Mouse (Mus musculus) layer of hippocampus, postnatal 10 days (tissue): ENCODE results near the gene Tspear. TPM values are rescaled to one million over a fixed set of nuclear protein-coding genes. Genes with fewer than 3 reads are reported as not detected.
A peak's percentile ranks its signal among the peaks of the same experiment; 100 is the strongest.

Experiments
- DNase-seq, 2 experiments: peaks; one replicate each; pipeline ENCODE4 v3.0.0; 2021; ENCODE audit warnings: low spot score in 2 of 2
- total RNA-seq, 2 experiments: library from RNA; stranded (reverse); gene quantifications; 2 replicates each; pipeline ENCODE4 v1.2.3; 2021

The Tspear gene
- total RNA-seq, 2 experiments from 2014 or later, result not detected

DNA sequence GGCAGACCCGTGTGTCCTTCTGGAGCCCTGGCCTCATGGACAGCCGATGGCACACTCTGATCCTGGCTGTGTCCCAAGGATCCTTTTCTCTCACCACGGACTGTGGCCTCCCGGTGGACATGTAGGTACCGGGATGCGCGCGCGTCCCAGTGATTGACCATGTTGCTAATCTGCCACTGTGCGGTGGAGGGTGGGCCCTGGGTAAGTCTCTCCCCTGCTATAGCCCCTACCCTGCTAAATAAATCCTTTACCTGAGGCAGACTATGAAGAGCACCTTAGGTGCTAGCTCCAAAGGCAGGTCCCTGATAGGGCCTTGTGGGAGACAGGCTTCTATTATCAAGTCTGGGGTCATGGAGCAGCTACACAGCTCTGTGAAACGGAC is 178.4 kb downstream of the Tspear start:
- DNase-seq, result no peak

DNA sequence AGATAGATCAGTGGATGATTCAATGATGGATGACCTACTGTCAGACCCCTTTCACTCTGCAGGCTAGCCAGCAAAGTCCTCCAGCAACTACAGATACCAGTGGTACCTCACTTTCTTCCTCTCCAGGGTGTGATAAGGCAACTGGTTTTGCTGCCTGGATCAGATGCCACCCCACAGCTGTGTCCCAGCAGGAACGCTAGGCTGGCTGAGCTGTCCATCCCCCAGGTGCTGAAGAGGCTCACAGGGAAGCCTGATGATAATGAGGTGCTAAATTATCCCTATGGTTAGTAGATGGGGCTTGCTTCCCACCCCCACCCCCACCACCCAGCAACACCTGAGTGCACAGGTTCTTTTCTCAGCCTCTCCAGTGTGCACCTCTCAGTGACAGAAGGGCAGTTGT is 181.2 kb downstream of the Tspear start:
- no peak for DNase-seq

DNA sequence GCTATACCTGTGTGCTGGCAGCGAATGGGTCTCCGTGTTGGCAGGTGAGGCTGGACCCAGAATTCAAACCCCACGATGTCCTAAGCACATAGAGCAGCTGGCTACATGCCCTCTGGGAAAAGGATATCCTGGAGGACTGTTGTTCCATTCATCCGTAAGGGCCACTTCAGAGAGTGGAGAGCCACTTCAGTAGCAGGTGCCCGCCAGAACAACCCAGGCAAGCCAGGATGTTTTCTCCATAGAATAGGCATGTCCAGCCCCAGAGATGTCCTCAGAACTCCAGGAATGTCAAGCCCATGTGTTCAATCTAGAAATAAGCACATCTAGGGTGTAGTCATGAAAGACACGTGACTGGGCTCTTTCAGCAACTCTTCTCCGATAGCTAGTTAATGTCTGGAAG is 183.3 kb downstream of the Tspear start:
- DNase-seq, result no peak

DNA sequence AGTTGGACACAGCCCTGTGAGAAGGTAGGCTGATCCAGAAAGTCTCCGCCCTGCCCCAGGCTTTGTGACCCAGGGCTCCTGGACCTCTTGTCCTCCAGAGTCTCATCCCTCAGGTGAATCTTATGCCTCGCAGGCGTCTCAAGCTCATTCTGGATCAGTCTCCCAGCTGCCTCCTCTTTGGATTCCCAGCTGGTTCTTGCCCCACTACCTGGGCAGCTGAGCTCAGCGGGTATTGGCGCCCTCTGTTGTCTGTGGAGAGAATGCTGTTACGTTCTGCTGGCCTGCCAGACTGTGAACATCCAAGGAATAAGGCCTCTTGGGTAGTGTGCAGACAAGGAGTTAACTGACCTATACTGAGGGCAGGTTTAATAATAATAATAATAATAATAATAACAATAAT is 192.6 kb downstream of the Tspear start:
- peak in 1 of 2 experiments; percentile 41 for DNase-seq

DNA sequence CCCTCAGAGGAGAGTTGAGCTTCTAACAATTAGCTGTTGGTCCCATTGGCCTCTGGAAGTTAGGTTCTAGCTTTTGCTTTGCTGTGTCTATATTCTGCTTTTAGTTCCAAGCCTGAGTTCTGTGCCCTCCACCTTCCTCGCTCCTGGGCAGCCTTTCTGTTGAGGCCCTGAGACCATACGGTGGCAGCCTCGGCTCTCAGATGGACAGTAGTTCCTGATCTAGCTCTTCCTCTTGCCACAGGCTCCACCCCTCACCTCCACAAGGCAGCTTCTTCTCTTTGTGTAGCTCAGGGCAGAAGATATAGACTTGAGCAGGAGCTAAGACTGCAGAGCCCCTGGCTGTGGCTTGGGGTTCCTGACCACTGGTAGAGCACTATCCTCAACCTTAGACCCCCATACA is 193.9 kb downstream of the Tspear start:
- DNase-seq, result no peak

DNA sequence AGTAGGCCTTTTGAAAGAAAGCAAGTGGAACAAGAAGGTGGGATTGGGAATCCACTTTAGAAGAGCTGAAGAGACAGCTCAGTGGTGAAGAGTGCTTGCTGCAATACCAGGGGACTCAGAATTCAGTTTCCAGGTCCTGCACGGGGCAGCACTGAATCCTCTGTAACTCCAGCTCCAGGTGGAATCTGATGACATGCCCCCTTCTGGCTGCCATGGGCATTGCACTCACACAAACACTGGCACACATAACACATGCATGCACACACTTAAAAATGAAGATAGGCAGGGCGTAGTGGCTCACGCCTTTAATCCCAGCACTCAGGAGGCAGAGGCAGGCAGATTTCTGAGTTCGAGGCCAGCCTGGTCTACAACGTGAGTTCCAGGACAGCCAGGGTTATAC is 196.2 kb downstream of the Tspear start:
- DNase-seq, result no peak

DNA sequence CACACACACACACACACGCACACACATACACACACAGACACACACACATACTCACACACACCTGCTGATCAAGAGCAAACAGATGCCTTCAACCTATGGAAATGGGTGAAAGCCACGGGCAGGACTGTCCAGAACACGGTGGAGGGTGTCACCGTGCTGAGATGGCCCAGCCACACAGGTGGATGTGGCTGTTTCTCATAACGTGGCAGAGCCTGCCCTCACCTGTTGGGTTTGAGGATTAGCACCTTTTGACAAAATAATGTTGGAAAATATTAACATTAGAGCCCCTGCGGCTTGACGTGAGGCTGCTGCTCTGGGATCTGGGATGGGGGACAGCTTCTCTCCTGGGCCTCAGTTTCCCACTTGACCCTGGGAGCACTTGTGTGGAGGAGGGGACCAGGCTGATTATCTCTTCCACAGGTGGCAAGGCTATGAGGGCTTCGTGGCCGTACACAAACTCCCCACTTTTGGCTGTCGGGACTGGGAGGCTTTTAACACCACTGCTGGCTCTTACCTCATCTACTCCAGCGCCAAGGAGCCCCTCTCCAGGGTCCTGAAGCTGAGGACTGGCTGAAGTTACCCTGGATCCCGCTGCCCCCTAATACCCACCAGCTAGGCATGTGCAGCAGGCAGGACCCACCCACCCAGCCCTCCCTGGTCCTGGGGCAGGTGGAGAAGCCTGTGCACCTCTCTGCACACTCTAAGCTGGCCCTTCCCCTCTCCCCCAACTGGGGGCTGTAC is 199.8 kb downstream of the Tspear start:
- DNase-seq, result no peak

DNA sequence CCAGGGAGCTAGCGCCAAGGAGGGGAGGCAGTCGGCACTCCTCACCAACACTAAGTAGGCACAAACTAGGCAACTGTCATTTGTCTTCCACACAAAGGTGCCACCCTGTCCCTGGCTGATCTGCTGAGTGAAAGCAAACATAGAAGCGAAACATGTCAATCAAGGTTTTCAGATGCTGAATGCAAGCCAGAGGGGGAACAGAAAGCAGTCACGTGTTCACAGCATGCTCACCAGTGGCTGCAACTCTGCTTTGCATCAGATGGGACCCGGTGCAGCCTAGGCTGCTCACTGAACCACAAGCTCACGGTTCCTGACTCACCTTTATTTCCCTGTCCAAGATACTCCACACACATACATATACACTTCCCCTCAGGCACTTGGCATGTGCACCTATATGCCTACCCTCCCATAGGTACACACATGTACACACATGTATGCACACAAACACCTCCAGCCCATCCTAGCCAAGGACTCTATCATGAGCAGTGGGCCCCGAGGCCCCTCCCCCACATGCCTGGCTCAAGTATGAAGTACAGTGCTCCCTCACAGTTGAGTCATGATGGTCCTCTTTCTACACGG is 204.7 kb downstream of the Tspear start:
- no peak for DNase-seq

DNA sequence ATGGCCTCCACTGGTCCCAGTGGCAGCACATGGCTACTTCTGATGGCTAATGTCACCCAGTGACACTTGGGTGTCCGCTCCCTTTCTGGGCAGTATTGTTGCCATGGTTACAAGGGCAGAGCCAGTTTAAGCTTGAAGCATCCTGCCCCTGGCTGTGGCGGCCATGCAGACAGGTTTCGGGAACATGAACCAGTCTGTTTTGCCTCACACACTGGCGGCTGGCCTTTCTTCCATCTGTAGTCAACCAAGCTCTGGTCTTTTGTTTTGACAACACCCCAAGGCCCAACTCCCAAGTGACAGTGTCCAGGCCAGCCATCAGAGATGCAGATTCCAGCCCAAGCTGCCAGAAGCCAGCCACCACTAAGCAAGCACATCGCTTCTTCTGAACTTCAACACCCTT is 209.2 kb downstream of the Tspear start:
- DNase-seq, result no peak

DNA sequence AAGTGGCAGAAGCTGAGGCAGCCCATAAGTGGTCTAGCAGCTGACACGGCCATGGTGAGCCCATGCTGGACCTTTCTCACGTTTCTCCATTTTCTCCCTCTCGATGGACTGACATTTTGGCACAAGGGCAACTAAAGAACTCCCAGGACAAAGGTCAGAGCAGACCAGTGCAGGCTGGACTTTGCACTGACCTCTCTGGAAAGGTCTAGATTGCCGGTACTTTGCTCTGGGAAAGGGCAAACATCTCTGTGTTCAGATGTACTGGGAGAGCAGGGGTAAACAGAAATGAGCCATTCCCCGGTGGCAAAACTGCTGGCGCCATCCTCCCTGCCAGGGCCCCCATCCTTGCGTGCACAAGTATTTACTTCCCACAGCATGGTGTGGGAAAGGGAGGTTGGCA is 213.8 kb downstream of the Tspear start:
- no peak for DNase-seq

DNA sequence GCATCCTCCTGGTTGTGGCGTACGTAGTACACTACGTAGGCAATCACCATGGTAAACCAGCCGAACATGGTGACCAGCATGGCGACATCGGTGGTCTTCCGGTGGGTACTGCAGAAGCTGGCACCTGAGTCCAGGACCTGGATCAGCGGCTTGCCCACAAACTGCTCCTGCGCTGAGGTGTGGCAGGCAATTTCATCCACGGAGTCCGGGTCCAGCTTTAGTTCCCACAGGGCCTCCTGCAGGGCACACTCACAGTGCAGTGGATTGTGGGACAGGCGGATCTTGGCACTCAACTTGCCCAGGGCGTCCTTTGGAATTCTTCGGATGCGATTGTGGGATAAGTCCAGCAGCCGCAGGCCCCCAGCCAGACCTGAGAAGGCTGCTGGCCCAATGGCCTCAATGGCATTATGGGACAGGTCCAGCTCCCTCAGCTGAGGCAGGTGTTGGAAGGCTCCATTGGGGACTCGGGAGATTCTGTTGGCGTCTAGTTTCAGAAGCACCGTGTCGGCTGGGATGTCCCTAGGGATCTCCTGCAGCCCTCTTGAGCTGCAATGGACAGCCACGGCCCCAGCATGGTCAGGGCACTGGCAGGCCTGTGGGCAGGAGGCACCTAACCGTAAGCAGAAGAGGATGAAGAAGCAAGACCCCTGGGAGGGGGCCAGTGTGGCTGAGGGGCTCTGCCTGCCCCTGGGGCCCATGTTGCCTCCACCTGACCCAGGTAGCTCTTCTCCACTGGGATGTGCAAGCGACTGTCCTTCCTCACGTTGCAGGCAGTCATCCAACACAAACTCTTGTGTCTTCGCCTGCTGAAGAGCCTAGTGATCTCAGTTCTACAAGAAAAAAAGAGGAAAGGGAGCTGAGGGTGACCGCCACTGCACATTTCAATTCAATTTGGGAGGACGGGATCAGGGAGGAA is 214.8 kb downstream of the Tspear start:
- DNase-seq, result peak in 1 of 2 experiments; percentile 25

DNA sequence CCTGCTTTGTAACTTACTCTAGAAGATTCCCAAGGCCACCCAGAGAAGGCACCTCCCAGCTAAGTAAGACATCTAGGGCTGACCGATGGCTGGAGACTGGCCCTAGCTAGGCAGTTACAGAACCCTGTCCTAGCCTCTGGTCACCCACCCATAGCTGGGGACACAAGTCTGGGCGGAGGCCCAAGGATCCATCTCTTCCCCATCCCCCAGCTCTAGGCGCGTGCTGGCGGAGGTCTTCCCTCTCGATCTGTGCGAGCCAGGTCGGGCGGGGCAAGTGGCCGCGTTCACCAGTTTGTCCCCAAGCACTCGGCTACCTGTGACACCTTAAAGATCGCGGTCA is 215.5 kb downstream of the Tspear start:
- no peak for DNase-seq

DNA sequence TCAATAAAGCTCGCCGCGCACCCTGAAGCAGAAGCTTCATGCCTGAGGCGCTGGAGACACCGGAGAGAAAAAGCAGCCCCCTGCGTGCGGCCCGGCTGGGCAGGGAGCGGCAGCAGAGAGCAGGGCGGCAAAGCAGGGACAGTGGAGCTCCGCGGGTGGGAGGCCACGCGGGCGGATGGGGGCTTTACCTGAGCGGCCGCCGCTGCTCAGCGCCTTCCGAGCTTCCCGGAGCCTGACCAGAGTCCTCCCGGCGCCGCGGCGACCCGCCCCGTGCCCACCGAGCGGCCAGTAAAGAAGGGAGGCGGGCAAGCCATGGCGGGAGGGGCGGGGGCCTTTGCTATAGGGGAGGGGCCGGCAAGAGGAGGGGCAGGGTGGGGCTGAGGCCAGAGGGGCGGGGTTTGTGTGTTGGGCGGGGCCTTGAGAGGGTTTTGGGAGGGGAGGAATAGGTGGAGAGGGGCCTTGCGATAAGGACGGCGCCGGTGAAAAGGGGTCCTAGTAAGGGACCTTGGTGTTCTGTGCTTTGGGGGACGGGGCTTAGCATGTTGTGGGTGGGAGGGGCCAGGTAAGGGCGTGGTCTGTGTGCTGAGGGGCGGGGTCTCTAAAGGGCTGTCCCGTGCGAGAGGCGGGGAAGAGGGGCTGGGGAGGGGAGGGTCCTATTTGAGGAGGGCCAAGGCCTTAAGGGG is 216.0 kb downstream of the Tspear start, which contains the start of gene Lrrc3:
Lrrc3 (minus strand) TSS at position 326 of the 683 bp plus-strand sequence.
- DNase-seq, result peak; percentile 63 to 76

DNA sequence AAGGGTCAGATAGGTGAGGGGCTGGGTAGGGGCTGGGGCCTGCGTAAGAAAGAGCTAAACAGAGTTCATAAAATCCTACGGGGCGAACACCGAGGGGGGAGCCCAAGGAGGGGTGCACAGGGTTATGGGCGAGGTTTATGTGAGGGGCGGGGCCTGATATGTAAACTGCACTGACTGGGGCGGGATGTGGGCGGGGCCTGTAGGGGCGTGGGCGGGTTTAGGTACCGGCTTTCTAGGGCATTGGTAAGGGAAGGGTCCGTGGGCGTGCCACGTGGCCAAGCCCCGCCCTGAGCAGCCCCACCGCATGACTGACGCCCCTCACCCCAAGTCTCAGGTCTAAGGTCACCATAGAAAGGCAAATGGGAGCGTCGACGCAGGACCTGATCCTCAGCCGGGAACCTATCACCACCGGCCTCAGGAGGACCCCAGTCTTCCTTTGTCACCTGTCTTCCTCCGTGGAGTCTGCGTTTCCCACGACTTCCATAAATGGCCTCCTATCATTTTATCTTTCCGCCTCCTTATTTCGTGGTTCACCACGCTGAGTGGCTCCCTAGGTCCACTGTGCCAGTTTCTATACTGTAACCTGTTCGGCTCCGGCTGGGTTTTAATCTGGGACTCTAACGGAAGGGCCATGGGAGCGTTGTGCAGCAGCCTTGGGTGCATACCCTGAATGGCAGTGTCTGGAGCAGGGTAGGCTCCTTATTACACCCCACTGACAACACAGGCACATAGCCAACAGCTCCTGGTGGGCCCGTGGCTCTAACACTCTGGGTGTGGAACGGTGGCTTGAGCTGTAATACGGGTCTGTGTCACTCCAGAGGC is 216.7 kb downstream of the Tspear start:
- peak; percentile 62 to 75 for DNase-seq

DNA sequence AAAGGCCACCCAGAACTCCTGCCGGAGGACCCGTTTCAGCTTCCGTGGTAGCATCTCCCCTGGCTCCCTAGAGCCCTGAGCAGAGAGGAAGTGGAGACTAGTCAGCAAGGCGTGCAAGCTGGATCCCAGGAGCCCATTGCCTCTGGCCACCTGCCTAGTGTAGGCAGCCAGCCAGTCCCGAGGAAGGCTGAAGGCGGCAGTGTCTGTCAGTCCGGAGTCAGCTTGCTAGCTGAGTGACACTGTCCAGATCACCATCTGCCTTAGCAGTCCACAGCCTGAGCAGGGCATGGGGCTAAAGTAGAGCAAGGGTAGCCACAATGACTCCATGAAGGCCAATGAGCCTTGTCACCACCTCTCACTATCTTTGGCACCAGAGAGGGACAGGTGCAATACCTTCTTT is 226.2 kb downstream of the Tspear start:
- peak in 1 of 2 experiments; percentile 37 for DNase-seq

DNA sequence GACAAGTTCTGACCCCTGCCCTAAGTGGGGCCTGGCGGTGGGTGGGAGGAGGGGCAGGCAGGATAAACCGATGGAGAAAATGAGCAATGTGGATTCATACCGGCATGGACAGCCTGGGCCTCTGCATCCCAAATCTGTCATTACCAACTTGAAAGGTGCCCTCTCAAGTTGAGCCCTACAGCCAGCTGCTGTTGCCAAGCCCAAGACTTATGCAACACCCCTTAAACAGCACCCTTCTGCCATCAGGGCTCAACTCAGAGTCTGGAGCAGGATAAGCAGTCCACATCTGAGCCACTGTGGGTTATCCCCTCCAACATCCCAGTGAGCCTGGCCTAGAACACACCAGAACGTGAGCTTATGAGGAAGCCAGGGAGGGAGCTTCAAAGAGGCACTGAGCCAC is 226.9 kb downstream of the Tspear start:
- DNase-seq, result no peak

DNA sequence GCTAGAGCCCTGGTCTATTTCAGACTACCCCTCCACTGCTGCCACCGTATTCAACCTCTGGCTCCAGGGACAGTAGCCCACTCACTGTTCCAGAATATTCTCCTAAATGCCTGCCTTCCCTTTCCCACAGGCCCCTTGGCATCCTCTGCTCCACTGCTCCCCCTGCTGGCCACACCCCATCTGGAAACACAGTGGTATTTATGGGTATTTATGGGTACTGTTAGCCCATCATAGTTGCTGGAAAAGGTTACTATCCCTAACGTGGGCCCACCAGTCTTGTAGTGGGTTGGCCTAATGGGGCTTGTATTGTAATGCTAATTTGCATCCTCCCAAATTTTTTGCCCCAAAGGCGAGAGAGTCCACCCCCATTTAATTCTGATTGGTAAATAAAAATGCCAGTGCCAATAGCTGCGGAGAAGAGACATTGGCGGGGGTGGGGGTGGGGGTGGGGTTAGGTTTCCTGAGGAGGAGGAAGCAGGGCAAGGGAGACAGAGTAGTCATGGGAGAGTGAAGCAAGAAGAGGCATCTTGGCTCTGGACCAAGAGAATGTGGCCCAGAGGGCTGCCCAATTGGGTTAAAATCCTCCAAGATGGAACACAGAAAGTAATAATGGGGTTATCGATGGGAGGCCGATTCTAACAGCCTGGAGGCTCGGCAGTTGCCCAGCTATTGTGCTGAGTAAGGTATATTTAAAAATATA is 230.4 kb downstream of the Tspear start:
- peak; percentile 56 to 71 for DNase-seq

DNA sequence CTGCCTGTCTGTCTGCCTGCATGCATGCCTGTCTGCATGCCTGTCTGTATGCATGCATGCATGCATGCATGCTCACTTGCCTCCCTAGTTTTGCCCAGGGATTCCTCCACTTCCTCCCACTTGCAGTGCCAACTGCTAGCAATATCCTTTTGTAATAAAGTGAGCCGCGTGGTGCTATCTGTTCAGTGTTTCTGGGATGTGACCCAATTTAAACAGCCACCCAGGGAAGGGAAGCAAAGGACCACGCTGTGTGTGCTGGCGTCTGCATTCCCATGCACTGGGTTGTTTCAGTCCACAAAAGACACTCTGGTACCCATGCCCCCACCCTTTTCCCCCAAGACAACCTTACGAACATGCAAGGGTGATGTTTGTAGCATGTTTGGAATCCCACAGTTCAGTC is 234.6 kb downstream of the Tspear start:
- peak in 1 of 2 experiments; percentile 25 for DNase-seq

DNA sequence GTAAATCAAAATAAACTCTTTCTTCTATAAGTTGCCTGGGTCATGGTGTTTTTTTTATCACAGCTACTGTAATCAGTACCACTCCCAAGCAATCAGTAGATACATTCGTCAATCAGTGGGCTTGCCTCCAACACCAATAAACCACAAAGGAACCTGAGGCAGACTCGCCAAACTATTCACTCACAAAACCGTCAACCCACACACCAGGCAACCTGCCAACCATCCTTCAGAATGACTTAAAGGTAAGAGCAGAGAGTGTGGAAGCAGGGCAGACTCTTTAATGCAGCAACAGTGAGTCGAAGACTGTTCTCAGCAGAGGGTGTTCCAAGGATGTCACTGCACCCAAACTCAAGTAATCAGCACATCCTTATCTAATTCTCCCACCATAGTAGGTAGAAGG is 236.3 kb downstream of the Tspear start:
- no peak for DNase-seq

DNA sequence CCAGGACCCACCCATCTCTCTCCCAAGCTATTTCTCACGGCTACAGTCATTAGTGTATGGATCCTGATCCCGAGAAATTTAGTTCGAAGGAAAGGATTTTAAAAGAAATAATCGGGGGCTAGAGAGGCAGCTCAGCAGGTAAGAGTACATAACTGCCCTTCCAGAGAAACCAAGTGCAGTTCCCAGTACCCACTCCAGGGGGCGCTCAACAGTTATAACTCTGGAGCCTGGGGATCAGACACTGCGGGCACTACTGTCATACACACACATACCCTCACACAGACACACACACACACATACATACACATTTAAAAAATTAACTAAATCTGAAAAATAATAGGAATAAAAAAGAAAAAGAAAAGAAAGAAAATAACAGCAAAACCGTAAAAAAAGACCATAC is 239.8 kb downstream of the Tspear start:
- peak; percentile 63 to 65 for DNase-seq
